Mouse (Mus musculus) neural tube, embryonic 15.5 days (tissue): Measurements from ENCODE around the gene Nell1. TPM values are rescaled to one million over a fixed set of nuclear protein-coding genes. Genes with fewer than 3 reads are reported as not detected.

Source experiments
- ATAC-seq: fragments of 200-750 bp; cut with Nextera tagmentation; 2 replicates; pipeline ENCODE4 v1.8.0; 2017; ENCODE audit warnings: mild to moderate bottlenecking, moderate TSS enrichment, moderate library complexity; ENCODE audit not compliant: low FRiP score
- H3K27ac ChIP-seq: fragments of 300-500 bp; sonication (generic); replicated peaks from 2 replicates; pipeline ENCODE4 v1.5.1; 2015; ENCODE audit warnings: mild to moderate bottlenecking, inconsistent platforms
- H3K27me3 ChIP-seq: fragments of 300-500 bp; sonication (generic); replicated peaks from 2 replicates; pipeline ENCODE4 v1.6.1; 2015; ENCODE audit warnings: inconsistent platforms
- H3K36me3 ChIP-seq: fragments of 300-500 bp; sonication (generic); 2 replicates; pipeline ENCODE4 v1.6.1; 2015; ENCODE audit warnings: inconsistent platforms
- H3K4me1 ChIP-seq: fragments of 300-500 bp; sonication (generic); 2 replicates; pipeline ENCODE4 v1.6.1; 2015; ENCODE audit warnings: inconsistent platforms
- H3K4me2 ChIP-seq: fragments of 300-500 bp; sonication (generic); 2 replicates; pipeline ENCODE4 v1.6.1; 2015; ENCODE audit warnings: inconsistent platforms, mild to moderate bottlenecking, moderate library complexity
- H3K4me3 ChIP-seq: fragments of 300-500 bp; sonication (generic); replicated peaks from 2 replicates; pipeline ENCODE4 v1.5.1; 2015; ENCODE audit warnings: mild to moderate bottlenecking, inconsistent platforms
- H3K9ac ChIP-seq: fragments of 300-500 bp; sonication (generic); replicated peaks from 2 replicates; pipeline ENCODE4 v1.6.1; 2015; ENCODE audit warnings: mild to moderate bottlenecking, inconsistent platforms
- H3K9me3 ChIP-seq: fragments of 300-500 bp; sonication (generic); replicated peaks from 2 replicates; pipeline ENCODE4 v1.6.1; 2016; ENCODE audit warnings: inconsistent platforms
- WGBS: fragments of 180-500 bp; shearing (Covaris S2); methylation state at CpG from one replicate; pipeline ENCODE4 v1.1.7; 2015; ENCODE audit warnings: mixed read lengths; 5-methylcytosine and 5-hydroxymethylcytosine counted together
- polyA plus RNA-seq: library from polyadenylated mRNA; unstranded; fragments of >200 nt; fragmentation: Nextera tagmentation; extraction: Ambion mirVana; gene quantifications from 2 replicates; pipeline ENCODE4 v1.2.1, GENCODE M21; 2015

Nell1 gene
- polyA plus RNA-seq, 1 experiment from 2014 or later, result 46.0 TPM

DNA sequence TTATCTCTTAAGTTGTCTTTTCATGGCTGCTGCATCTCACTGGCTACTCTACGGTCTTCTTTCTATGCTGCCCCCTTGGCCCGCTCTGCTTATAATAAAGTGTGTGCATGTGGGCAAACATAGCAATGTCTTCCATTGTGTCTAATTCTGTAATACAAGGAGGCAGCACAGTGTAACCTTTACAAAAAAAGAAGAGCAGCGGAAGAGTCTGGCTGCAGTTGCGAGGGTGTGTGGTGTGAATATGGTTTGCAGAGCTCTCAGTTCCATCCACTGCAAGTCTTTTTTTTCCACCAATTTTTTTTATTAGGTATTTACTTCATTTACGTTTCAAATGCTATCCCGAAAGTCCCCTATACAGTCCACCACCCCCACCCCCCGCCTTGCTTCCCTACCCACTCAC is 219.3 kb downstream of the Nell1 start:
- no peaks in the 10 kb centered on the region for H3K9me3 ChIP-seq
- WGBS, result 96% methylated on average over 7 of the region's 7 CpGs
- H3K27me3 ChIP-seq, result no peaks in the 10 kb centered on the region
- no peak overlapping the region for H3K9ac ChIP-seq
- no peaks in the 10 kb centered on the region for H3K4me1 ChIP-seq
- no peaks in the 10 kb centered on the region for H3K36me3 ChIP-seq
- H3K4me3 ChIP-seq, result no peak overlapping the region
- H3K4me2 ChIP-seq, result no peak overlapping the region
- ATAC-seq, result no peak
- no peak overlapping the region for H3K27ac ChIP-seq

GRCm38 (mm10) chr7:50195080-50195611 is 220.5 kb downstream of the Nell1 start:
- ATAC-seq, result no peak
- Histone ChIP-seq H3K27me3 (no peaks in the 10 kb centered on the region), H3K4me1 (no peaks in the 10 kb centered on the region), H3K27ac (no peak overlapping the region), H3K4me2 (no peak overlapping the region), H3K4me3 (no peak overlapping the region), H3K9ac (no peak overlapping the region), H3K36me3 (no peaks in the 10 kb centered on the region), H3K9me3 (no peaks in the 10 kb centered on the region)
- WGBS, result 56% methylated on average over 3 of the region's 3 CpGs

GRCm38 (mm10) chr7:50205268-50205667 is 230.6 kb downstream of the Nell1 start:
- H3K27me3 ChIP-seq, result no peaks in the 10 kb centered on the region
- H3K9me3 ChIP-seq, result no peaks in the 10 kb centered on the region
- 67% methylated on average over 2 of the region's 2 CpGs for WGBS
- no peak overlapping the region for H3K4me2 ChIP-seq
- H3K27ac ChIP-seq, result no peak overlapping the region
- H3K4me1 ChIP-seq, result no peaks in the 10 kb centered on the region
- no peak overlapping the region for H3K4me3 ChIP-seq
- no peaks in the 10 kb centered on the region for H3K36me3 ChIP-seq
- ATAC-seq, result no peak
- H3K9ac ChIP-seq, result no peak overlapping the region

GRCm38 (mm10) chr7:50210678-50211251 is 236.1 kb downstream of the Nell1 start:
- no peak overlapping the region for H3K4me3 ChIP-seq
- H3K27ac ChIP-seq, result 0 out of 2 replicates have a peak overlapping the region, but pooled peaks have one; percentile 18
- H3K9me3 ChIP-seq, result peaks cover 3% of the 10 kb centered on the region
- ATAC-seq, result peak; percentile 50; the same call in 1 of the 2 replicates
- H3K4me2 ChIP-seq, result peak overlapping the region; percentile 17; the same call in 1 of the 2 replicates
- peaks cover 12% of the 10 kb centered on the region; the same call in 1 of the 2 replicates for H3K4me1 ChIP-seq
- no peaks in the 10 kb centered on the region for H3K36me3 ChIP-seq
- H3K9ac ChIP-seq, result no peak overlapping the region
- no peaks in the 10 kb centered on the region for H3K27me3 ChIP-seq
- 18% methylated on average over 6 of the region's 6 CpGs for WGBS

- Histone ChIP-seq H3K4me1 (no peaks in the 10 kb centered on the region), H3K9ac (no peak overlapping the region), H3K27ac (no peak overlapping the region), H3K4me2 (no peak overlapping the region), H3K4me3 (no peak overlapping the region), H3K36me3 (no peaks in the 10 kb centered on the region), H3K27me3 (no peaks in the 10 kb centered on the region), H3K9me3 (no peaks in the 10 kb centered on the region)
- no peak for ATAC-seq
Observed at GRCm38 (mm10) chr7:50221849-50222248, 247.2 kb downstream of the Nell1 start.

DNA sequence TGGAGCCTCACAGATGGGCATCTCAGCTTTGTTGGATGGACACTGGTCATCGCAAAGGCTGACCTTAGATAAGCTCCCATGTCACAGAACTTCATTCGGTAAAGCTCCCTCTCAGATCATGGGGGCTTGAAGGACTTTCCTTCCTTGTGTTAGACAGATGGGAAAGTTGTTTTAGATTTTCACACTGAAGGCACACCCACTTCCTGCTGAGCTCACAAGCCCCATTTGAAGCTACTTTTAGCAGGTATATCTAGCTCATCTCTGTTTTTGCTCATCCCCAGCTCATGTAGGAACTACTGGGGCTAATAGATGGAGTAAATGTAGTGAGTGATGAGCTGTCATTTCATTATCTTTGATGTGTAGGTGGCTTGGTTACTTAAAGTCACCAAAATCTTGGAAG is 252.0 kb downstream of the Nell1 start:
- no peak for ATAC-seq
- H3K9me3 ChIP-seq, result no peaks in the 10 kb centered on the region
- H3K4me3 ChIP-seq, result no peak overlapping the region
- 97% methylated on average over 2 of the region's 2 CpGs for WGBS
- no peak overlapping the region for H3K9ac ChIP-seq
- H3K4me2 ChIP-seq, result no peak overlapping the region
- H3K4me1 ChIP-seq, result no peaks in the 10 kb centered on the region; the same call in 1 of the 2 replicates
- H3K27me3 ChIP-seq, result no peaks in the 10 kb centered on the region
- no peak overlapping the region for H3K27ac ChIP-seq
- H3K36me3 ChIP-seq, result no peaks in the 10 kb centered on the region

- ATAC-seq, result 0 out of 2 replicates have a peak, but pooled peaks have one; percentile 35
- Histone ChIP-seq H3K4me1 (no peaks in the 10 kb centered on the region; the same call in 1 of the 2 replicates), H3K4me2 (no peak overlapping the region), H3K9ac (no peak overlapping the region), H3K27me3 (no peaks in the 10 kb centered on the region), H3K9me3 (no peaks in the 10 kb centered on the region), H3K27ac (no peak overlapping the region), H3K4me3 (no peak overlapping the region), H3K36me3 (no peaks in the 10 kb centered on the region)
- 45% methylated on average over 4 of the region's 4 CpGs for WGBS
Observed at GRCm38 (mm10) chr7:50228273-50228672, 253.6 kb downstream of the Nell1 start.

DNA sequence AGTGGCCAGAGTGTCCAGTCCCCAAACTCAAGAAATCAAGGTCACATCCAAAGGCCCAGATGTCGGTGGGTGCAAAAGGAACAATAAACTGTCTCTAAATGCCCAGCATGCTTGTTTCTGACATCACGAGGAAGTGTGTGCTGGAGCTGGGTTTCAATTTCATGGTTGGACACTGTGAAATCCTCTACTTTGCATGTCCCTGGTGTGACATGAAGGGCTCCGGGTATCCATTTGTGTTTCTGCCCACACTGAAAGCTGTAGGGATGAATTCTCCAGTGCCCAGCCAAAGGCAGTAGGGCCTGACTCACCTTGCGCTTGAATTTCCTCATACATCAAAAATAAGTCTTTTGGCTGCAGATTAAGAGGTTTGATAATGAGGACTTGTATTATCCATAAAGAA is 266.5 kb downstream of the Nell1 start:
- no peak for ATAC-seq
- 63% methylated on average over 4 of the region's 4 CpGs for WGBS

GRCm38 (mm10) chr7:50241634-50242273 is 267.1 kb downstream of the Nell1 start:
- H3K9ac ChIP-seq, result no peak overlapping the region
- WGBS, result 37% methylated on average over 5 of the region's 5 CpGs
- no peaks in the 10 kb centered on the region for H3K36me3 ChIP-seq
- peaks cover 11% of the 10 kb centered on the region; the same call in 1 of the 2 replicates for H3K4me1 ChIP-seq
- no peaks in the 10 kb centered on the region for H3K27me3 ChIP-seq
- H3K9me3 ChIP-seq, result no peaks in the 10 kb centered on the region
- no peak overlapping the region for H3K4me2 ChIP-seq
- ATAC-seq, result peak; percentile 79; the same call in 1 of the 2 replicates
- no peak overlapping the region for H3K4me3 ChIP-seq
- H3K27ac ChIP-seq, result no peak overlapping the region

More for the DNA sequence above, 266.5 kb downstream of the Nell1 start:
- peaks cover 11% of the 10 kb centered on the region; the same call in 1 of the 2 replicates for H3K4me1 ChIP-seq
- H3K9me3 ChIP-seq, result no peaks in the 10 kb centered on the region
- no peak overlapping the region for H3K4me2 ChIP-seq
- no peak overlapping the region for H3K4me3 ChIP-seq
- H3K27ac ChIP-seq, result no peak overlapping the region
- no peaks in the 10 kb centered on the region for H3K36me3 ChIP-seq
- no peak overlapping the region for H3K9ac ChIP-seq
- no peaks in the 10 kb centered on the region for H3K27me3 ChIP-seq

DNA sequence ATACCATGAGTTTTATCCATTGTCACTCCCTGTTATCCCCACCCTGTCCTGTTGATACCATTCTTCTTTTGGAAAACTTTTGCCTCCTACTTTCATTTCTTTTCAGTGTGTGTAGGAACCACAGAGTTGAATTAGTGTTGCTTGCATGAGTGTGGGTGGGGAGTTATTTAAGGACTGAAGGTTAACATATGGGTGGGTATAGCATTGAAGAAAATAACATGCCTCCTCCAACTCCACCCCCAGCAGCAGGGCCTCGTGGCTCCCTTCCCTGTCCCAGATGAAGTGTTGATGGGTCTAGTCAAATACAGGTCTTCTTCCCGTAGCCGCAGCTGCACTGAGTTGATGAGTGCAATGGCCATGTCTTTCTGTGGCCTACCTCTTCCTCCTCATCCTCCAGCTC is 278.5 kb downstream of the Nell1 start:
- no peaks in the 10 kb centered on the region for H3K9me3 ChIP-seq
- WGBS, result 95% methylated on average over 3 of the region's 3 CpGs
- H3K27ac ChIP-seq, result no peak overlapping the region
- H3K27me3 ChIP-seq, result no peaks in the 10 kb centered on the region
- ATAC-seq, result no peak
- no peaks in the 10 kb centered on the region; the same call in 1 of the 2 replicates for H3K4me1 ChIP-seq
- H3K4me3 ChIP-seq, result no peak overlapping the region
- H3K4me2 ChIP-seq, result no peak overlapping the region
- H3K36me3 ChIP-seq, result no peaks in the 10 kb centered on the region
- no peak overlapping the region for H3K9ac ChIP-seq

DNA sequence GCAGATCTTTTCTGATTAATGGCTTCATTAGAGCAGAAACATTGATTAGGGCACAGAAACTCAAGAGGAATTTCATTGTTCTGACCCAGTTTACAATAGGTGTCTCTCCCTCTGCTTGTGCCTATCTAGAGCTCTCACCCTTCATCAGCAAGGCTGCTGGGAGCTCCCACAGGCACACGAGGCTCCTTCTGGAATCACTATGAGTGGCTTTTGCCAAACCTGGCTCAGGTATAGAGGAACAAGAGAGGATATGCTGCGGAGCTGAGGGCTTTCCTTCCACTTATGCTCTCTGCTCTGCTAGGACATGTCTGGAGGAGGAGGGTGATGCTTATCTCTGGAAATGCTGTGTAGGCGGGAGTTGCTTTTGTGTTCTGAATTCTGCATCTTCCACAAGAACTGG is 285.4 kb downstream of the Nell1 start:
- ATAC-seq, result no peak
- H3K36me3 ChIP-seq, result no peaks in the 10 kb centered on the region
- H3K9me3 ChIP-seq, result no peaks in the 10 kb centered on the region
- 75% methylated on average over 3 of the region's 3 CpGs for WGBS
- H3K4me1 ChIP-seq, result no peaks in the 10 kb centered on the region; the same call in 1 of the 2 replicates
- H3K9ac ChIP-seq, result no peak overlapping the region
- H3K27ac ChIP-seq, result no peak overlapping the region
- H3K27me3 ChIP-seq, result no peaks in the 10 kb centered on the region
- no peak overlapping the region for H3K4me3 ChIP-seq
- no peak overlapping the region for H3K4me2 ChIP-seq

DNA sequence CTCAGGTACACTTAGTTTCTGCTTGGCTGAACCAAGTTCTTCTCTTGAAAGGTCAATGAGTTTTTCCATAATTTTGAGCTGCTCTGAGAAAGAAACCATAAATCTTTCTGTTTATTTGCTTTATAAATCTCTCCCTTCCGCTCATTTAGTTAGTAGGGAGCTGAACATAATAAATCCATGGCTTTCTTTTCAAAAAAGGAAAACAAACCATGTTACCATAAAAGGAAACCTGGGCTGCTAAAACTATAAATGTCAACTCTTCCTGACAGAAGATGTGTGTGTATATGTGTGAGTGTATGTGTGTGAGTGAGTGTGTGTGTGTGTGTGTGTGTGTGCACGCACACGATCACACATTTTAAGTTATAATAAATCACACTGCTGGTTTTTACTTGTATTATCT is 320.8 kb downstream of the Nell1 start:
- Histone ChIP-seq H3K4me2 (no peak overlapping the region), H3K9me3 (no peaks in the 10 kb centered on the region), H3K36me3 (no peaks in the 10 kb centered on the region), H3K4me3 (no peak overlapping the region), H3K27ac (no peak overlapping the region), H3K4me1 (no peaks in the 10 kb centered on the region), H3K9ac (no peak overlapping the region), H3K27me3 (no peaks in the 10 kb centered on the region)
- ATAC-seq, result no peak
- 63% methylated on average over 3 of the region's 3 CpGs for whole genome bisulfite sequencing
